Mouse (Mus musculus): ENCODE data around the gene Pde10a.

DNA sequence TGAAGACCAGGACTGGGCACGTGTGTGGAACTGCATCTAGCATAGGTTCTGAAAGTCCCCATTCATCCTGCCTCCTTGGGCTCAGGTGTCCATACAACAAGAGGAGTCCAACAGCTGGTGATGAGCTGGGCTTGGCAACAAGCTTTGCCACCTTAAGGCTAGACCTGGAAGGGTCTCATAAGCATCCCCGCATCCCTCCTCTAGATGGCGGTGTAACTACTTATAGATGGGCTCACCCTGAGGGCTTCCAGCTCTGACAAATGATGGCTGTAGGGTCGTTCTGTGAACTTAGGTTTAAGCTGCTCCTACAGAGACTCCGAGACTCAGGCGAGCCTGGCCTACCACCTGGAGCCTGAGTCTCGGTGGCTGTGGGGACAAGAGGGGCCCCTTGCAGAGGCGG, 466.0 kb downstream of the Pde10a start:
- TF ChIP-seq CTCF (IDR thresholded peaks at IDR 0.05; ENCODE audit: low read depth) (peak; percentile 23; the same call in 1 of the 2 replicates), EP300 (IDR thresholded peaks at IDR 0.05; ENCODE audit: low read depth) (no peak)

Data from heart, postnatal 0 days (tissue).